Mouse (Mus musculus): ENCODE measurements around the gene Bmyc. TPM values are rescaled to one million over a fixed set of nuclear protein-coding genes. Genes with fewer than 3 reads are reported as not detected.
A peak's percentile ranks its signal among the peaks of the same experiment; 100 is the strongest.

Bmyc gene
- total RNA-seq (2014; rRNA removed), result 1.0 and 1.9 TPM in 2 replicates
- 4.7 and 6.8 TPM in 2 replicates for polyA plus RNA-seq (2012; rRNA removed)

- Histone ChIP-seq H3K27me3 (ENCODE audit: control insufficient read depth, insufficient read depth, low read length) (no peaks in the 10 kb centered on the region), H3K4me1 (ENCODE audit: control insufficient read depth, insufficient read depth, low read length) (peaks cover 14% of the 10 kb centered on the region; the same call in 1 of the 2 replicates), H3K4me3 (ENCODE audit: insufficient read depth, low read depth, low read length) (peak within 1 kb of the TSS; percentile 59), H3K27ac (replicated peaks; ENCODE audit: insufficient read depth, low read depth, low read length) (peak within 1 kb of the TSS; percentile 5; the same call in 1 of the 2 replicates), H3K9ac (ENCODE audit: low read depth, low read length) (peak within 1 kb of the TSS; percentile 38), H3K36me3 (ENCODE audit: control insufficient read depth, insufficient read depth, low read length) (no peaks in the 10 kb centered on the region), H3K79me2 (ENCODE audit: control insufficient read depth, insufficient read depth, low read length) (no peaks in the 10 kb centered on the region)
- peak; percentile 49 for DNase-seq (ENCODE audit: extremely low read depth, low read depth, low spot score)
- WGBS, result 2% methylated on average over 78 of the region's 78 CpGs
- TF ChIP-seq POLR2A (IDR thresholded peaks at IDR 0.05; ENCODE audit: extremely low read depth, insufficient read depth, low read length) (no peak), CTCF (IDR thresholded peaks at IDR 0.05; ENCODE audit: low read depth, low read length) (peak; percentile 72)
These were observed at the start of gene Bmyc for GRCm38 (mm10) chr2:25706643-25707481. Gene Bmyc (plus strand): TSS chr2:25706739.

DNA sequence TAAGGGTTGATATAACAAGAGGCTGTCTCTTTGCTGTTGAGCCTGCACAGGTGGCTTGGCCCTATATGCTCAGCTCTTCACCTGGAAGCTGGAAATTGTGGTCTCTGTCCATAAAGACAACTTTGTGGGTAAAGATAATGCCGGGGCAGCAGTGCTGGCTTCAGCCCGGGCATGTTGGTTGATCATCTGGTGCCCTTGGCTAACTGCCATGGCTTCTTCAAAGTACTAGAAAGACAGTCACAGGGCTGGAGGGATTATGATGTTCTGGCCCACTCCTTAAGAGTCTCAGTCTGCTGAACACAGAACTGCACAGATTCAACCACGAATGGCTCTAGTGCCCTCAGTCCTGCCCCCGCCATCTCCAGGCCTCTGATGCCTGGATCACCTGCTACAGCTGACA is 49.3 kb upstream of the Bmyc start:
- DNase-seq (ENCODE audit: extremely low read depth, low read depth, low spot score), result peak; percentile 17

GRCm38 (mm10) chr2:25657652-25658051 is 48.9 kb upstream of the Bmyc start, which contains the start of gene Lcn5:
Gene Lcn5 (plus strand): TSS chr2:25657952.
- DNase-seq (ENCODE audit: extremely low read depth, low read depth, low spot score), result no peak
- H3K4me3 ChIP-seq (ENCODE audit: insufficient read depth, low read depth, low read length), result no peak within 1 kb of the TSS
- H3K4me1 ChIP-seq (ENCODE audit: control insufficient read depth, insufficient read depth, low read length), result 0 out of 2 replicates have a peak, but pooled peaks cover 3% of the 10 kb centered on the region
- no peaks in the 10 kb centered on the region for H3K27me3 ChIP-seq (ENCODE audit: control insufficient read depth, insufficient read depth, low read length)
- TF ChIP-seq POLR2A (IDR thresholded peaks at IDR 0.05; ENCODE audit: extremely low read depth, insufficient read depth, low read length) (no peak), CTCF (IDR thresholded peaks at IDR 0.05; ENCODE audit: low read depth, low read length) (no peak)
- H3K79me2 ChIP-seq (ENCODE audit: control insufficient read depth, insufficient read depth, low read length), result no peaks in the 10 kb centered on the region
- H3K27ac ChIP-seq (replicated peaks; ENCODE audit: insufficient read depth, low read depth, low read length), result no peak within 1 kb of the TSS
- no peak within 1 kb of the TSS for H3K9ac ChIP-seq (ENCODE audit: low read depth, low read length)
- no peaks in the 10 kb centered on the region for H3K36me3 ChIP-seq (ENCODE audit: control insufficient read depth, insufficient read depth, low read length)

More for the DNA sequence above, 49.3 kb upstream of the Bmyc start:
- Histone ChIP-seq H3K36me3 (ENCODE audit: control insufficient read depth, insufficient read depth, low read length) (no peaks in the 10 kb centered on the region), H3K4me1 (ENCODE audit: control insufficient read depth, insufficient read depth, low read length) (0 out of 2 replicates have a peak, but pooled peaks cover 3% of the 10 kb centered on the region), H3K79me2 (ENCODE audit: control insufficient read depth, insufficient read depth, low read length) (no peaks in the 10 kb centered on the region), H3K27me3 (ENCODE audit: control insufficient read depth, insufficient read depth, low read length) (no peaks in the 10 kb centered on the region), H3K4me3 (ENCODE audit: insufficient read depth, low read depth, low read length) (no peak overlapping the region), H3K27ac (replicated peaks; ENCODE audit: insufficient read depth, low read depth, low read length) (no peak overlapping the region), H3K9ac (ENCODE audit: low read depth, low read length) (no peak overlapping the region)
- whole genome bisulfite sequencing, result 60% methylated on average over 4 of the region's 4 CpGs
- TF ChIP-seq POLR2A (IDR thresholded peaks at IDR 0.05; ENCODE audit: extremely low read depth, insufficient read depth, low read length) (no peak), CTCF (IDR thresholded peaks at IDR 0.05; ENCODE audit: low read depth, low read length) (no peak)

DNA sequence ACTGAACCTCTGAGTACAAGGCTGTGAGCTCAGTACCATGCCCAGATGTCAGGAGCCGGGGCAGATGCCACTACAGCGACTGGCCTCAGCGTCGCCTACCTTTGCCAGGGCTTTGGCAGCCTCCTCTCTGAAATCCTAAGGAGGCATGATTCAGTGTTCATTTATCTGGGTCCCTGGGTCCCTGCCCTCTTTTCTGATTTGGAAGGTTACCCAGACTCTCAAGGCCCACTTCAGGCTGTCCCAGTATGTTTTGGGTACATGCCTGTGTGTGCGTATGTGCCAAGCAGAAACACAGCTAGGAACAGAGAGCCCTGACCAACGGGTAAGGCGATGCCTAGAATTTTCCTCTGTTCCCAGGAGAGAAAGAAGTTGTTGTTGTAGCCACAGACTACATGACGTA is 46.3 kb upstream of the Bmyc start:
- no peaks in the 10 kb centered on the region for H3K79me2 ChIP-seq (ENCODE audit: control insufficient read depth, insufficient read depth, low read length)
- no peak overlapping the region for H3K4me3 ChIP-seq (ENCODE audit: insufficient read depth, low read depth, low read length)
- TF ChIP-seq POLR2A (IDR thresholded peaks at IDR 0.05; ENCODE audit: extremely low read depth, insufficient read depth, low read length), result no peak
- no peak overlapping the region for H3K9ac ChIP-seq (ENCODE audit: low read depth, low read length)
- H3K4me1 ChIP-seq (ENCODE audit: control insufficient read depth, insufficient read depth, low read length), result peaks cover 5% of the 10 kb centered on the region; the same call in 1 of the 2 replicates
- no peak overlapping the region for H3K27ac ChIP-seq (replicated peaks; ENCODE audit: insufficient read depth, low read depth, low read length)
- DNase-seq (ENCODE audit: extremely low read depth, low read depth, low spot score), result no peak
- no peaks in the 10 kb centered on the region for H3K36me3 ChIP-seq (ENCODE audit: control insufficient read depth, insufficient read depth, low read length)
- 95% methylated on average over 8 of the region's 8 CpGs for WGBS
- H3K27me3 ChIP-seq (ENCODE audit: control insufficient read depth, insufficient read depth, low read length), result no peaks in the 10 kb centered on the region

DNA sequence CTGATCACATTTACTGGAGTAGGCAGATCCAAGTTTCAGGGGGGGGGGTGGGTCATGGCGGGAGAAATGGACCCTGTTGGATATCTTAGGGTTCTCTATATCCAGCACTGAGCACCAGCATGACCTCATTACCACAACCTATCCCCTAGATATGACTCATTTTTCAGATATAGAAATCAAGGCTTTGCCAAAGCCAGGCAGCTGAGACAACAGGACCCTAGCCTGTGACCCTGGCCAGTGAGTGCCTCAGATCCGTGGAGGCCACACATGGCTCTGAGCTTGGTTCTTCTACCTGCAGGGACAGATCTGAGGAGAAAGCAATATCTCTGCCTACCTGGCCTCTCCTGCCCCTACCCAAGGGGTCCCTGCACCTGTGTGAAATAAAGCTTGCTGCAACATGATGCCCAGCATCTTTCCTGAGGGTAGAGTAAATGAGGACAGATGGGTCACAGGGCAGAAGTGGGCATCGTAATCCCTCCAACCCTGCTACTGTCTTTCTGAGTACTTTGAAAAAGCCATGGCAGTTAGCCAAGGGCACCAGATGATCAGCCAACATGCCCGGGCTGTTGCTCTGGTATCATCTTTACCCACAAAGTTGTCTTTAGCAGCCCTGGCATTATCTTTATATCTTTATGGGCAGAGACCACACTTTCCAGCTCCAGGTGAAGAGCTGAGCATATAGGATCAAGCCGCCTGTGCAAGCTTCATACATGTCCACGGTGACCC is 45.1 kb upstream of the Bmyc start:
- WGBS, result 75% methylated on average over 6 of the region's 6 CpGs
- Histone ChIP-seq H3K27ac (replicated peaks; ENCODE audit: insufficient read depth, low read depth, low read length) (no peak overlapping the region), H3K79me2 (ENCODE audit: control insufficient read depth, insufficient read depth, low read length) (no peaks in the 10 kb centered on the region), H3K4me3 (ENCODE audit: insufficient read depth, low read depth, low read length) (no peak overlapping the region), H3K9ac (ENCODE audit: low read depth, low read length) (no peak overlapping the region), H3K36me3 (ENCODE audit: control insufficient read depth, insufficient read depth, low read length) (no peaks in the 10 kb centered on the region), H3K4me1 (ENCODE audit: control insufficient read depth, insufficient read depth, low read length) (peaks cover 5% of the 10 kb centered on the region; the same call in 1 of the 2 replicates), H3K27me3 (ENCODE audit: control insufficient read depth, insufficient read depth, low read length) (no peaks in the 10 kb centered on the region)
- TF ChIP-seq POLR2A (IDR thresholded peaks at IDR 0.05; ENCODE audit: extremely low read depth, insufficient read depth, low read length), result no peak
- no peak for TF ChIP-seq CTCF (IDR thresholded peaks at IDR 0.05; ENCODE audit: low read depth, low read length)
- no peak for DNase-seq (ENCODE audit: extremely low read depth, low read depth, low spot score)

Data from liver, adult 2 months (tissue).